Mouse (Mus musculus): ENCODE data around the gene Nmt1. TPM values are rescaled to one million over a fixed set of nuclear protein-coding genes. Genes with fewer than 3 reads are reported as not detected.

The Nmt1 gene
- polyA plus RNA-seq, 1 experiment from 2014 or later: 63.6 TPM

- Histone ChIP-seq H3K27ac (ENCODE audit: low read depth, low read length) (no peak overlapping the region), H3K9ac (ENCODE audit: low read depth, low read length) (no peak overlapping the region), H3K4me1 (ENCODE audit: control insufficient read depth, insufficient read depth, low read length) (peaks cover 5% of the 10 kb centered on the region; the same call in 1 of the 2 replicates), H3K27me3 (ENCODE audit: control insufficient read depth, insufficient read depth, low read length) (no peaks in the 10 kb centered on the region), H3K4me2 (replicated peaks; ENCODE audit: low read depth, low read length) (no peak overlapping the region), H3K4me3 (ENCODE audit: low read length) (no peak overlapping the region), H3K36me3 (ENCODE audit: control insufficient read depth, insufficient read depth, low read length) (peaks cover 13% of the 10 kb centered on the region), H3K9me3 (ENCODE audit: control insufficient read depth, low read length) (no peaks in the 10 kb centered on the region)
- no peak for ATAC-seq (ENCODE audit: low FRiP score, low TSS enrichment)
- 94% methylated on average over 3 of the region's 3 CpGs for WGBS
Observed at GRCm38 (mm10) chr11:103023974-103024373, 4.0 kb upstream of the Nmt1 start.

GRCm38 (mm10) chr11:103026901-103027300 is 1.1 kb upstream of the Nmt1 start:
- Histone ChIP-seq H3K4me2 (replicated peaks; ENCODE audit: low read depth, low read length) (peak overlapping the region; percentile 62; the same call in 1 of the 2 replicates), H3K27ac (ENCODE audit: low read depth, low read length) (no peak overlapping the region), H3K36me3 (ENCODE audit: control insufficient read depth, insufficient read depth, low read length) (peaks cover 16% of the 10 kb centered on the region), H3K4me1 (ENCODE audit: control insufficient read depth, insufficient read depth, low read length) (peaks cover 5% of the 10 kb centered on the region; the same call in 1 of the 2 replicates), H3K9ac (ENCODE audit: low read depth, low read length) (no peak overlapping the region; the same call in 1 of the 2 replicates), H3K27me3 (ENCODE audit: control insufficient read depth, insufficient read depth, low read length) (no peaks in the 10 kb centered on the region), H3K4me3 (ENCODE audit: low read length) (peak overlapping the region; percentile 59; the same call in 1 of the 2 replicates), H3K9me3 (ENCODE audit: control insufficient read depth, low read length) (no peaks in the 10 kb centered on the region)
- WGBS: 85% methylated on average over 3 of the region's 3 CpGs
- ATAC-seq (ENCODE audit: low FRiP score, low TSS enrichment): no peak

- 15% methylated on average over 8 of the region's 8 CpGs for WGBS
- Histone ChIP-seq H3K27me3 (ENCODE audit: control insufficient read depth, insufficient read depth, low read length) (no peaks in the 10 kb centered on the region), H3K4me3 (ENCODE audit: low read length) (peak overlapping the region; percentile 59), H3K36me3 (ENCODE audit: control insufficient read depth, insufficient read depth, low read length) (peaks cover 16% of the 10 kb centered on the region), H3K4me1 (ENCODE audit: control insufficient read depth, insufficient read depth, low read length) (peaks cover 5% of the 10 kb centered on the region; the same call in 1 of the 2 replicates), H3K9me3 (ENCODE audit: control insufficient read depth, low read length) (no peaks in the 10 kb centered on the region), H3K27ac (ENCODE audit: low read depth, low read length) (peak overlapping the region; percentile 70; the same call in 1 of the 2 replicates), H3K9ac (ENCODE audit: low read depth, low read length) (peak overlapping the region; percentile 72), H3K4me2 (replicated peaks; ENCODE audit: low read depth, low read length) (peak overlapping the region; percentile 62)
- peak; percentile 47 for ATAC-seq (ENCODE audit: low FRiP score, low TSS enrichment)
Observed at GRCm38 (mm10) chr11:103027570-103028175, 317 bp upstream of the Nmt1 start.

GRCm38 (mm10) chr11:103033030-103033429 is 5.0 kb downstream of the Nmt1 start:
- no peak overlapping the region for H3K27ac ChIP-seq (ENCODE audit: low read depth, low read length)
- H3K9ac ChIP-seq (ENCODE audit: low read depth, low read length): no peak overlapping the region
- no peak for ATAC-seq (ENCODE audit: low FRiP score, low TSS enrichment)
- H3K4me1 ChIP-seq (ENCODE audit: control insufficient read depth, insufficient read depth, low read length): no peaks in the 10 kb centered on the region
- no peaks in the 10 kb centered on the region for H3K9me3 ChIP-seq (ENCODE audit: control insufficient read depth, low read length)
- no peaks in the 10 kb centered on the region for H3K27me3 ChIP-seq (ENCODE audit: control insufficient read depth, insufficient read depth, low read length)
- no peak overlapping the region for H3K4me2 ChIP-seq (replicated peaks; ENCODE audit: low read depth, low read length)
- H3K36me3 ChIP-seq (ENCODE audit: control insufficient read depth, insufficient read depth, low read length): peaks cover 10% of the 10 kb centered on the region; the same call in 1 of the 2 replicates
- H3K4me3 ChIP-seq (ENCODE audit: low read length): no peak overlapping the region
- WGBS: 86% methylated on average over 3 of the region's 3 CpGs

GRCm38 (mm10) chr11:103035007-103035406 is 7.0 kb downstream of the Nmt1 start:
- H3K27me3 ChIP-seq (ENCODE audit: control insufficient read depth, insufficient read depth, low read length): no peaks in the 10 kb centered on the region
- no peaks in the 10 kb centered on the region for H3K9me3 ChIP-seq (ENCODE audit: control insufficient read depth, low read length)
- H3K9ac ChIP-seq (ENCODE audit: low read depth, low read length): no peak overlapping the region
- H3K36me3 ChIP-seq (ENCODE audit: control insufficient read depth, insufficient read depth, low read length): peaks cover 10% of the 10 kb centered on the region; the same call in 1 of the 2 replicates
- no peak for ATAC-seq (ENCODE audit: low FRiP score, low TSS enrichment)
- no peaks in the 10 kb centered on the region for H3K4me1 ChIP-seq (ENCODE audit: control insufficient read depth, insufficient read depth, low read length)
- no peak overlapping the region for H3K27ac ChIP-seq (ENCODE audit: low read depth, low read length)
- H3K4me3 ChIP-seq (ENCODE audit: low read length): no peak overlapping the region
- WGBS: 76% methylated on average over 6 of the region's 6 CpGs
- no peak overlapping the region for H3K4me2 ChIP-seq (replicated peaks; ENCODE audit: low read depth, low read length)

- H3K4me2 ChIP-seq (replicated peaks; ENCODE audit: low read depth, low read length): no peak overlapping the region
- no peak overlapping the region for H3K4me3 ChIP-seq (ENCODE audit: low read length)
- H3K27me3 ChIP-seq (ENCODE audit: control insufficient read depth, insufficient read depth, low read length): no peaks in the 10 kb centered on the region
- H3K36me3 ChIP-seq (ENCODE audit: control insufficient read depth, insufficient read depth, low read length): peaks cover 6% of the 10 kb centered on the region; the same call in 1 of the 2 replicates
- no peak overlapping the region for H3K9ac ChIP-seq (ENCODE audit: low read depth, low read length)
- H3K9me3 ChIP-seq (ENCODE audit: control insufficient read depth, low read length): no peaks in the 10 kb centered on the region
- H3K27ac ChIP-seq (ENCODE audit: low read depth, low read length): no peak overlapping the region
- WGBS: 83% methylated on average over 8 of the region's 8 CpGs
- H3K4me1 ChIP-seq (ENCODE audit: control insufficient read depth, insufficient read depth, low read length): no peaks in the 10 kb centered on the region
- ATAC-seq (ENCODE audit: low FRiP score, low TSS enrichment): no peak
Observed at GRCm38 (mm10) chr11:103036881-103037465, 9.0 kb downstream of the Nmt1 start.

GRCm38 (mm10) chr11:103038037-103038436 is 10.0 kb downstream of the Nmt1 start:
- WGBS: 88% methylated on average over 6 of the region's 6 CpGs
- Histone ChIP-seq H3K27me3 (ENCODE audit: control insufficient read depth, insufficient read depth, low read length) (no peaks in the 10 kb centered on the region), H3K4me3 (ENCODE audit: low read length) (no peak overlapping the region)

GRCm38 (mm10) chr11:103042828-103043227 is 14.8 kb downstream of the Nmt1 start:
- Histone ChIP-seq H3K9ac (ENCODE audit: low read depth, low read length) (no peak overlapping the region), H3K36me3 (ENCODE audit: control insufficient read depth, insufficient read depth, low read length) (peaks cover 49% of the 10 kb centered on the region), H3K4me1 (ENCODE audit: control insufficient read depth, insufficient read depth, low read length) (no peaks in the 10 kb centered on the region), H3K9me3 (ENCODE audit: control insufficient read depth, low read length) (no peaks in the 10 kb centered on the region), H3K4me2 (replicated peaks; ENCODE audit: low read depth, low read length) (no peak overlapping the region), H3K27me3 (ENCODE audit: control insufficient read depth, insufficient read depth, low read length) (no peaks in the 10 kb centered on the region), H3K4me3 (ENCODE audit: low read length) (no peak overlapping the region), H3K27ac (ENCODE audit: low read depth, low read length) (no peak overlapping the region)
- no peak for ATAC-seq (ENCODE audit: low FRiP score, low TSS enrichment)
- 72% methylated on average over 4 of the region's 4 CpGs for WGBS

More at GRCm38 (mm10) chr11:103038037-103038436, 10.0 kb downstream of the Nmt1 start:
- peaks cover 9% of the 10 kb centered on the region for H3K36me3 ChIP-seq (ENCODE audit: control insufficient read depth, insufficient read depth, low read length)
- no peaks in the 10 kb centered on the region for H3K4me1 ChIP-seq (ENCODE audit: control insufficient read depth, insufficient read depth, low read length)
- no peak overlapping the region for H3K27ac ChIP-seq (ENCODE audit: low read depth, low read length)
- no peak overlapping the region for H3K9ac ChIP-seq (ENCODE audit: low read depth, low read length)
- no peaks in the 10 kb centered on the region for H3K9me3 ChIP-seq (ENCODE audit: control insufficient read depth, low read length)
- no peak overlapping the region for H3K4me2 ChIP-seq (replicated peaks; ENCODE audit: low read depth, low read length)
- no peak for ATAC-seq (ENCODE audit: low FRiP score, low TSS enrichment)

GRCm38 (mm10) chr11:103043982-103044381 is 16.0 kb downstream of the Nmt1 start:
- Histone ChIP-seq H3K4me1 (ENCODE audit: control insufficient read depth, insufficient read depth, low read length) (no peaks in the 10 kb centered on the region), H3K36me3 (ENCODE audit: control insufficient read depth, insufficient read depth, low read length) (peaks cover 49% of the 10 kb centered on the region), H3K9ac (ENCODE audit: low read depth, low read length) (no peak overlapping the region), H3K4me2 (replicated peaks; ENCODE audit: low read depth, low read length) (no peak overlapping the region), H3K27ac (ENCODE audit: low read depth, low read length) (no peak overlapping the region), H3K9me3 (ENCODE audit: control insufficient read depth, low read length) (no peaks in the 10 kb centered on the region), H3K4me3 (ENCODE audit: low read length) (no peak overlapping the region), H3K27me3 (ENCODE audit: control insufficient read depth, insufficient read depth, low read length) (no peaks in the 10 kb centered on the region)
- 99% methylated on average over 3 of the region's 3 CpGs for WGBS
- ATAC-seq (ENCODE audit: low FRiP score, low TSS enrichment): no peak

All from kidney, embryonic 14.5 days (tissue).